Mouse (Mus musculus) cerebellum, adult 11 months (tissue): Measurements from ENCODE around the gene Ina.
"Not testable (repeated sequence)": the region's sequence is repeated elsewhere in the genome, so short reads cannot be mapped to it uniquely, and the experiment has no call there.

ENCODE experiments used
- DNase-seq: peaks from one replicate; pipeline ENCODE4 v3.0.0; 2022

Gene Ina

DNA sequence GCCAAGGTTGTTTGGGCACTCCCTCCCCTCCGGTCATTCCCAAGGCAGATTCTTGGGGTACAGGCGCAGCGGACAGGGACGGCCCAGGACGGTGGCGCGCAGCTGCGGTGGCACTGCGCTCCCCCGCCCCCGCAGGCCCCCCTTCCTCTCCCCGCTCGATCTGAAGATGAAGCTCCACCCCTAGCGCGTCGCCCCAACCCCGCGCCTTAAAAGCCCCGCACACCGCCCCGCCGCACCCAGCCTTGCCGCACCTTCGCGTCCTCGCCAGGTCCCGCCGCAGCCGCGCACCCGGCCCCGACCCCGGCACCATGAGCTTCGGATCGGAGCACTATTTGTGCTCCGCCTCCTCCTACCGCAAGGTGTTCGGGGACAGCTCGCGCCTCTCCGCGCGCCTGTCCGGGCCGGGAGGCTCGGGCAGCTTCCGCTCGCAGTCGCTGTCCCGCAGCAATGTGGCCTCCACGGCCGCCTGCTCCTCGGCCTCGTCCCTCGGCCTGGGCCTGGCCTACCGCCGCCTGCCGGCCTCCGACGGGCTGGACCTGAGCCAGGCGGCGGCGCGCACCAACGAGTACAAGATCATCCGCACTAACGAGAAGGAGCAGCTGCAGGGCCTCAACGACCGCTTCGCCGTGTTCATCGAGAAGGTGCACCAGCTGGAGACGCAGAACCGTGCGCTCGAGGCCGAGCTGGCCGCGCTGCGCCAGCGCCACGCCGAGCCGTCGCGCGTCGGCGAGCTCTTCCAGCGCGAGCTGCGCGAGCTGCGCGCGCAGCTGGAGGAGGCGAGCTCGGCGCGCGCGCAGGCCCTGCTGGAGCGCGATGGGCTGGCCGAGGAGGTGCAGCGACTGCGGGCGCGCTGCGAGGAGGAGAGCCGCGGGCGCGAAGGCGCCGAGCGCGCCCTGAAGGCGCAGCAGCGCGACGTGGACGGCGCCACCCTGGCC, at the start of gene Ina, which contains the start of gene Nt5c2:
Gene Ina (plus strand): TSS at position 252 of the 935 bp plus-strand sequence.
Gene Nt5c2 (minus strand): TSS at position 707 of the 935 bp plus-strand sequence.
- DNase-seq, result peak; percentile 84

DNA sequence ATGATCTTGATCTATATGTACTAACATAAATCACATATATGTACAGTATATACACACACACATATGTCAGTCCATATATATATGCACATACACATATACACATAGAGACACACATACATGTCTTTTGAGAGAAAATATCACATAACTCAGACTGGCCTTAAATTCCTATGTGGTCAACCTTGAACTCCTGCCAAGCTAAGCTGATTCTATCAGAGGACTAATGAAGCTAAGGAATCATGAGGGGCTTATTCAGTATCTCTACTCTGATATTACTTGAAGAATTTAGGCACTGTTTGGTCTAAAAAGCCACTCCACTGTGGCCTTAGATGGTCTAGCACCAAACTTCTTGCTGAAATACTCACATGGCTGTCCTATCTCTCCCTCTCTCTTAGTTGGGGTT, 49.0 kb upstream of the Ina start:
- no peak for DNase-seq

DNA sequence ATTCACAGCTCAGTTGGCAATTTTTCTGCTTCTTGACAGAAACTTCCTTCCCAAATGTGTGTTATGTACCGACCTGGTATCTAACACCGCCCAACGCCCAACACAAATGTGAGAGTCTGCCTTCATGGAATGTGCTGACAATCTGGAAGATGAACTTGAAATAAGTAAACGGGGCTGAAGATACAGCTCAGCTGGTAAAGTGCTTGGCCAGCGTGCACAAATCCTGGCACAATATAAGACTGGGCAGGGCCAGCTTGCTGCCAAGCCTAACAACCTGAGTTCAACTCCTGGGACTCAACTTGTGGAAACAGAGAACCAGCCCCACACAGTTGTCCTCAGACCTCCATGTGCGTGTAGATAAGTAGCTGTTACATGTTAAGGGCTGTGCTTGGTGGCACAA, 48.2 kb upstream of the Ina start:
- no peak for DNase-seq

DNA sequence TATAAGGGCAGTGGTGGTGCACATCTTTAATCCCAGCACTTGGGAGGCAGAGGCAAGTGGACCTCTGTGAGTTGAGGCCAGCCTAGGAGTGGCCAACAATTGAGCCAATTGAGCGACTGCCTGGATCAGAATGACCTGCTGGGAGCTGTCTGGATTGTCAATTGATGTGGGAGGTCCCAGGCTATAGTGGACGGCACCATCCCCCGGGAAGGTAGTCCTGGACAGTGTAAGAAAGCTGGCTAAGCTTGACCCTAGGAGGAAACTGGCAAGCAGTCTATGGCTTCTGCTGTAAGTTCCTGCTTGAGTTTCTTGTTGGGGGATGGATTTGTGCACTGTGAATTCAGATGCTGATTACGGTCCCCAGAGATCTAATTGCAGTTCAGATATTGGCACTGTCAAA, 46.6 kb upstream of the Ina start:
- no peak for DNase-seq

DNA sequence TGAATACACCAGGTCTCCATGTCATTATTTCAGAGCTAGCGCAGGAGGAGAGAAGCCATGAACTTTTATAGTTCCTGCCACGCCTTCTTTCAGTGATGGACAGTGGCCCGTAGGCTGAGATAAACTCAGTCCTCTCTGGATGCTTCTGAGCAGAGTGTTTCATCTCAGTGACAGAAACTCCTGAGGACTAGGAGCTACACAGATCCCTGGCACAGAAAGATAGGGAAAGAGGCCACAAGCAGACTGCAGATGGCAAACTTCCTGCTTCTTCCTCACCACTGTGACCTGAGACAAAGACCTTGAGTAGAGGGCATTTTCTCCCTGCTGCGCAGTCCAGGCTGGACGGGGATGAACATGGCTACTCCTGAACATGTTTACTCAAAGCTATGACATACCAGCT, 45.7 kb upstream of the Ina start:
- no peak for DNase-seq

DNA sequence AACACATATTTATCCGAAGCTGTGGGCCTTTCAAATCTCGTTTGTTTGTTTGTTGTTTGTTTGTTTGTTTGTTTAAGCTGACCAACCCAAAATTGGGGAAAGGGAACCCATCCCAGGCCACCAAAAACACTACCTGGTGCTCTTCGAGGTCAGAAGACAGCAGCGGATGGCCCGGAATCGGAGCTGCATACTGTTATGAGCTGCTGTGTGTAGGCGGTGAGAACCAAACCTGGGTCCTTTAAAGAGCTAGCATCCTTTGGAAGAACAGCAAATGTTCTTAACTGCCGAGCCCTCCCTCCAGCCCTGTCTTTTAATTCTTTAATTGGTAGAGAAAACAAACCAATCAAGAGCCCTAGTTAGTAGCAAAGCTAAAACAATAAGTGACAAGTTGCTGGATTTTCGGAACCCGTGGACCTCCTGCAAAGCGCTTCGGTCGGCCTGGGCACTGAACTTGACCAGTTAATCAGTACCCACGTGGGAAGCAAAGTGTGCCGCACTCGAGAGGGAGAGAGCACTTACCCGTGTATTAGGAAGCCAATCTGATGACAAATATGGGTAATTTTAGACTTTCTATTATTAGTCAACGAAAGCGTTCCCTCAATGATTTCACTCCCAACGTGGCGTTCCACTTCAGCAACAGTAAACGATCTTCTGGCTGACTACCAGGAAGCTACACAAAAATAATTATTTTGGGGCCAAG, 45.1 kb upstream of the Ina start:
- DNase-seq, result no peak

DNA sequence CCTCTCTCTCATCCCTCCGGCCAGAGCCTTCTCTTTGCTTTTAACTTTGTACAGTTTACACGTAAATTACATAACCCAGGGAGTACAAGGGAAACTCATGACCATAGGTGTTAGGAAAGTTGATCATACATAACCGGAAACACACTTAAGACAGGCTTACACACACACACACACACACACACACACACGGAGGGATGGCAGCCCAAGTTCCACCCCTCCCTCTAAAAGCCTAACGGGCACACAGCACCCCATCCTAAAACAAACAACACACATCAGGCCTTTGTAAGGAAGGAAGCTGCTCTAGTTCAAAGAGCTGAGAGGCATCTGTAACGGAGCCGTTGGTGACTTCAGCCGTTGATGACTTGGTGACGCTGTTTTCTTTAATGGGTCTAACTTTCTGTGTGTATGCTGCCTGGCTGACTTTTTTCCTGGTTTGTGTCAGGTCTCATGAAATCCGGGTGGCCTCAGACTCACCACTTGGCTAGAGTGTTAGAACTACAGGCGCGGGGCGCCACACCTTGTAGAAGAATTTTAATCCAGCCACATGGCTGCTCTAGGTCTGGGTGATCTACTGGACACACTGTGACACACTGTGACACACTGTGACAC, 44.3 kb upstream of the Ina start:
- no peak for DNase-seq

DNA sequence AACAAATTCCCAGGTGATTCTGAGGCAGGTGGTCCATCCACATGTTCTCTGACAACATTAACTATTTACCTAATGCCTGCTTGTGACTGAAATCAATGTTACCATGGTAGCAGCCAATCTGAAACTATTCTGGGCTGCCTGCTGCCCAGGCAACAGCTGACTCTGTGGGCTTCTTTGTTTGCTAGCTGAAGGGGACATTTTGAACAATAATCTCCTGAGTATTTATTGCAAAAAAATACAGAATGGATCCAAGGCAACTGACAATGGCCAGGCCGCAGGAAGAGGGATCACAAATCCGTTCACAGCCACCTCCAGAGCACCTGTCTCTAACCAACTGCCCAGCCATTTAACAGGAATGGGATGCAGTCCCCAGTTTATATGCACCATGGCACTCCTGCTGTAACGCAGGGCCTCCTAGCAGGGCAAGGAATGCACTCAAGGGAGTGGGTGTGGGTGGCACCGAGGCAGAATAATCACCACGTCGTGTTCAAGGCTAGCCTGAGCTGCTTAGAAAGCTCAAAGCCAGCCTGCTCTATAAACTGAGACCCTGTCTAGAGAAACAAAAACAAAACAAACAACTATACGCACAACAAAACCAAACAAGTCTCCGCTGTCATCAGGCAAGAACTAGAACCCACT, 43.3 kb upstream of the Ina start:
- no peak for DNase-seq

DNA sequence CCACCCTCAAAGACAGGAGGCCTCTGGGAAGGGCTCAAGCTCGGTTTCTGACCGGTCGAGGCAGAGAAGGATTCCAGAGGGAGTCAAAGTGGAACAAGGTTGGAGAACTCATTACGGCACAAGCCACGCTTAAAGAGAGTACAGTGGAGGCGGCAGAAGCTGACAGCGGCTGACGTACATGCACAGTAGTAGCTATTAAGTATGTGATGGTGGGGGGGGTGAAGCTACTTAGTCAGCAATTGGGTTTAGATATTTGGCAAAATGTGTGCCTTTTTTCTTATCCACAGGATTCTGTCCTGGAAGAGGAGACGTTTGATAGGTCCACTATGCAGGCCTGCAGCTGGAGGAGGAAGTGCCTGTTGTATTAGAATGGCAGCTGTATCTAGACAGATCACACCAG, 42.8 kb upstream of the Ina start:
- DNase-seq, result no peak

DNA sequence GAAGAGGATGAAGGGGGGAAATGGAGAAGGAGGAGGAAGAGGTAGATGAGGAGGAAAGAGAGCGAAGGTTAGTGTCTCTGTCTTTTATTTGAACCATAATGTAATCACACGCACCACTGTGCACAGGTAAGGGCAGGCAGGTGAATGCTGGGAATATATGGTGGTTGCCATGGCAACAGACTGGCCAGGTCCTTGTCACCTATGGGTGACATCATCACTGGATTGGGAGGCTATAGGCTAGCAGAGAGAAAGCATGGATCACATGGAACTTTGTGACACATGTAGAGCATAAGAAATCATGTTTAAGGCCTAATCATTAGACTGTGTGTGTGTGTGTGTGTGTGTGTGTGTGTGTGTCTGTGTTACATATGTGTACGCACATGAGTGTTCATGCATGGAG, 42.3 kb upstream of the Ina start:
- no peak for DNase-seq

DNA sequence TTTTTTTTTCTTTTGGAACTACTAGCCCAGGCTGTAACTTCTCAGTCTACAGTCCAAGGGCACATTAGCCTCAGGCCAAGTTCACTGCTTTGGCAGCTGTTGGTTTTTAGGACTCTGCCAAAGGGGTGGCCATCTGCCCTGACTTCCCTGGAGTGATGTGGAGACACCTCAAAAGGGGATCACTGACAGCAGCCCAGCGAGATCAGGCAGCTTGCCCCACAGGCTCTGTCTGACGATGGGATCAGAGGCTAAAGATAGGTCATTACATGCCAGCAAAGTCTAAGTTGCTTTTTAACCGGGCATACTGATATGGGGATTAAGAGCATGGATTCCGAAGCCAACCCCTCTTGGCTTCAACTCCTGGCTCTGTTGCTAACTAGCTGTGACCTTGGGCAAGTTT, 38.9 kb upstream of the Ina start:
- DNase-seq, result no peak

DNA sequence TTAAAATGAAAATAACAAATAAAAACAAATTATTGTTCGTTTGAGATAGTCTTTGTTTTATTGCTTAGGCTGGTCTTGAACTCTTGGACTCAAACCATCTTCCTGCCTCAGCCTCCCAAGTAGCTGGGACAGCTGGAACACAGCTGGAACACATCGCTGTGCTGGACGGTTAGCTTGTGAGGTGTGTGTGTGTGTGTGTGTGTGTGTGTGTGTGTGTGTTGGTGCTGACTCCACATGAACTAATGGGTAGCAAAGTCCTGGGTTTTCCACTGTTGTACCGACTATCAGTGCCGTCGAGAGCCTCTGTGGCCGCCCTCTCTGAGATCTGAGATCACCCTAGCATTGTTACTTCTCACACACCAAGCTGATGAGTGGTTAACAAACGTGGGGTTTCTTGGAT, 38.5 kb upstream of the Ina start:
- no peak for DNase-seq

DNA sequence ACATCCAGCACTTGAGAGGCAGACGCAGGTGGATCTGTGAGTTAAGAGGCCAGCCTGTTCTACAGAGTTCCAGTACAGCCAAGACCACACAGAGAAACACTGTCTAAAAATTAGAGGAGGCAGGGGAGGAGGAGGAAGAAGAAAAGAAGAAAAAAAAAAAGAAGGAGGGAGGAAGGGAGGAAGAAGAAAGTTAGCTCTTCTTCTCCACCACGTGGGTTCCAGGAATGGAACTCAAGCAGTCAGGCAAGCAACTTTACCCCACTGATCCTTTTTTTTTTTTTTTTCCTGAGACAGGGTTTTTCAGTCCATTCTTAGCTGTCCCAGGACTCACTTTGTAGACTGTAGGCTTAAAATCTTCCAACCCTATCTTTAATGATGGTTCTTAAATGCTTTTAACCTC, 37.8 kb upstream of the Ina start:
- no peak for DNase-seq

DNA sequence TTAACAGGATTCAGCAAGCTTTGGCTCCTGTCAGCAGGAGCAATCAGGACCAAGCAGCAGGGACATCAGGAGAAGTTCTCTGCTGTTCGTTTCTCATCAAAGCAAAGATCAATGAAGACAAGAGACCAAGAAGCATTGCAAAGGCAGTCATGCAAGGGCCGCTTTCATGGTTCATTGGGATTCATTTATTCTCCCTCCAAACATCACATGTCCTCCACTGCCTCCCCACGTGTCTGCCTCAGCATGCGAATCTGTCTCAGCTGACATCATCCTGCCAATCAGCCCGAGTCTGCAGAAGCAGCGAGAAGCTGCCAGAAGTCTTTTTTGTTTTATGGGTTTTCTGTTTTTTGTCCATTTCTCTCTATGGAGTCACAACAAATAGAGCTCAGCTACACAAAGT, 37.0 kb upstream of the Ina start:
- no peak for DNase-seq

DNA sequence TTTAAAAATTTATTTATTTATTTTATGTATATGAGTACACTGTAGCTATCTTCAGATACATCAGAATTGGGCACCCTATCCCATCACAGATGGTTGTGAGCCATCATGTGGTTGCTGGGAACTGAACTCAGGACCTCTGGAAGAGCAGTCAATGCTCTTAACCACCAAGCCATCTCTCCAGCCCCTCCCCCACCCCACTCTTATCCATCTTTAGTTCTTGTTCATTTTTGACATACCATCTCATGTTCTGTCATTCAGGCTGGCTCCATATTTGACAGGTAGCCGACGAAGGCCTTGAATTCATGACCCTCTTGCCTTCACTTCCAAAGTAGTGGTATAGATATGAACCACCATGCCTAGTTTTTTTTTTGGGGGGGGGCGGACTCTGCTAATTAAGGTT, 36.4 kb upstream of the Ina start:
- DNase-seq, result not testable (repeated sequence)

DNA sequence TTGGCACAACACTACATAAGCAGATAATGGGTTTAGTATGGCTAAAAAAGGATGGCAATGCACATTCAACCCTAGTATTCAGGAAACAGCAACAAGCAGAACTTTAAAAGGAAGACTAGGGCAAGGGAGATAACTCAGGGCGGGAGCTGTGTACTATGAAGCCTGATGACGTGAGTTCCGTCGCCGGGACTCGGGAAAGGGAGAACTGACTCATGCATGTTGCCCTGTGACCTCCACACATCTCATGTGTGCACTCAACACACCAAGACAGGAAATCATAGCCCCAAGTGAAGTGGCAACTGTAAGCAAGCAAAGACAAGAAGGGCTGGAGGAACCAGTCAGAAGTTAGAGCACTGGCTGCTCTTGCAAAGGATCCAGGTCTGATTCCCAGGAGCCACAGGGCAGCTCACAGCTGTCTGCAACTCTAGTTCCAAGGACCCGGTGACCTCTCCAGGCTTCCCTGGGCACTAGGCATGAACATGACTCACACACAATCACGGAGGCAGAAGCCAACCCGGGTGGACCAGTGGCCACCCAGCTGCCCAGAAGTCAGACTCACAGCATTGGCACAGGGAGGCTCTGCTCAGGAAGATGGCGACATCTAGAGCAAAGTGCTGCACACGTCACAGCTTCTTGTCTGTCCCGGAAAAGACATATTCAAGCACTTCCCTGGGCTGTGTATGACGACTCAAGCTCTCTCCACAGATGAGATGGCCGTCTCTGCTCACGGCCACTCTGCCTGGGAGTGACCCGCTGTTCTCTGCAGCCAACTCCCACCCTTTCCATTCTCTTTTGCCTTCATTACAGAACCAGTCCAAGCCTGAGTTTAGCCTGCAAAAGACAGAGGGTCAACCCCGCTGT, 35.3 kb upstream of the Ina start:
- DNase-seq, result no peak

DNA sequence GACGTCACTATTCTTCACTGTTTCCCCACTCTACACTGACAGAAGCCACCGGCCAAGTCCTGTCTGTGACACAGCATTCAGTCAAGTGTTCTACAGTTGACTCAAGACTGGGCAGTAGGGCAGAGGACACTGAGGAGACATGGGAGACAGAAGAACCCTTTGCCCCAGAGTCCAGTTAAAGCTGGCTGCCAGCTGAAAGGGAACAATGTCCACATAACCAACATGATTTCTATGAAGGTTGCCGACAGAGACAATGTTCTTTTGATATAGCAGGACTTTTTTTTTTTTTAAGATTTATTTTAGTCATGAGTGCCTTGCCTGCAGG, 34.8 kb upstream of the Ina start:
- DNase-seq, result no peak

DNA sequence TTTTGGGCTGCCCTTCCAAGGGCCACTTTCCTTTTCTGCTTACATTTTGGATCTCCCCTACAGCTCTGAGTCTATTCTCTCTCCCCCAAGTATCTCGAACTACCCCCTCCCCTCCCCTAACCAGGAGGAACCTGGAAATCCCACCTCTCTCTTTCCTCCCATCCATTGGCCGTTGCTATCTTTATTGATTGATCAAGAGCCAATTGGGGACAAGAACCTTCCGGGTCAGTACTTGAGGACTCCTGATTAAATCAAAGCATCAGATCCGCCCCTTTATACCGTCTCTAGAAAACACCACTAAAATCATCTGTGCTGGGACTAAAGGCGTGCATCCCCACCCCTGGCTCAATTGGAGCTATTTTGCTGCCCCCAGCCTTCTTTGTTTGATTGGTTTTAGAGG, 33.0 kb upstream of the Ina start:
- DNase-seq, result no peak

DNA sequence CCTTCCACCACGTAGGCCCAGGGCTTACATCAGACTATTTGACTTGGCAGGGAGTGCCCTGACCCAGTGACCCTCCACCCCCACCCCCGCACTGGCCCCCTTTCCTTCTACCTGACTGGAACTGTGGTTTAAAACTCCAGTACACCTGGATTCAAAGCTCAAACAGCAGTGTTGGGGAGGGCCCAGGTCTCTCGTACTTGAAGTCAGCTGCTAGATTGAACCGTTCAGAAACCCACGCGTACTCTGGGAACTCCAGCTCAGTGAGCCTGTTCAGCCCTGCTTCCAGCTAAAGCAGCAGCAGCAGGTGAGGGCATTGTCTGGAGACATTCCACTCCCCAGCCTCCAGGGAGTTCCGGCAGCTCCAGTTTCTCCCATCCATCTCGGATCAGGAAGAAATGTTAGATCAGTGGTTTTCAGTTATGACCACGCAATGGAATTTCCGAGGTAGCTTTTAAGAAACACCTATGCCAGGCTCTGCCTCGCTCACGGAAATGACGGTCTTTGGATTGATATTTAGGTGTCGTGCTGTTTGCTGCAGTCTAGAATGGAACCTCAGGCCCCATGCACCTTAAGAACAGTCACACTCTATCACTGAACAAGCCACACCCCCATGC, 31.0 kb upstream of the Ina start:
- no peak for DNase-seq

DNA sequence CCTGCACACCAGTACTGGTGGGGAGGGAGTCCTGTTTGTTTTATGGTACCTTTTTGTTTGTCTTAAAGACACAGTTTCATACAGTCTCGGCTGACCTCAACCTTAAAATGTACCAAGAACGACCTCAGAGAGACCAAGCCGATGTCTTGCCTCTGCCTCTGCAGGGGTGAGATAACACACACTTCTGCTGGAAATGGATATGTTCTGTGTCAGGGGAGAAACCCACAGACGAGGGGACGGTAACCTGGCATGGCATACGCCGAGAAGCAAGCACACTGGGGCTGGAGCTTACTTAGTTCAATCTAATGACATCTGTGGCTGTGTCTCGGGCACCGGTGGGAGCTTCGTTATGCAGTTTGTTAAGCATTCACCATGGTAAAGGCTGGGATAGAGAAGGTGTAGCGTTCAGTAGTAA, 30.5 kb upstream of the Ina start:
- DNase-seq, result no peak

DNA sequence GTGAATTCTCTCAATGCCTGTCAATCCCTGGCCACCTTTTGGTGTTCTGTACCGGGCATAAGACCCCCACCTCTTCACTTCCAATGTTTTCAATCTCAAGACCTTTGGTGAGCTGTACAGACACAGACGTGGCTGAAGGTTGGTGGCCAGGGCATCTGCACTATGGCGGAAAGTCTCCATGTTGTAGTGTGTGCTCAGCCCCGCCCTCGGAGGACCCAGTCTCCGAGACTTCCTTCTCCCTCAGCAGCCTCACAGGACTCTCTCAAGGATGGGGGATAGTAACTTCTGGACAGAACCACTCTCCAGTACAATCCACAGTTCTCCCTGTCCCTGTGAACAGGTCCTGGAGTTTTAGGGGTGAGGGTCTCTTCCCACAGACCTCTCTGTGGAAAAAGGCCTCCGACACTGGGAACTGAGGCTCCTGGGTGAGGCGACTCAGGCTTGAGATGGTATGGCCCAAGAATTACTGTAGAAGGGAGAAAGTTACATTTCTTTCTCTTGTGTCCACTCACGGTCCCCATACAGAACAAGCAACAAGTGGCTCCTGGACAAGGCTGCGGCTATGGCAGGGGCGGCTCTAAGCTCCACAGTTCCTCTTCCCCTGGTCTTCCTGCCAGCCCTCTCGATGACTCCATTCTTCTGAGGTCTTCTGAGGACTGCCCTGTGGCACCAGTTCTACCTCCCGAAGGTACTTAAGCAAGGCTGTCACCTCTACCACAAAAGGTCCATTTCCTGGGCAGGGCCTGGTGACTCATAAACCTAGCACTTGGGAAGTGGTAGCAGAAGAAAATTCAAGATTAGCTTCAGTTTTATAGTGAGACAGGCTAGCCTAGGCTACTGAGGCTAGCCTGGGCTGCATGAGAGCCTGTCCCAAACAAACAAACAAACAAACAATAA, 29.5 kb upstream of the Ina start:
- no peak for DNase-seq
